Mouse (Mus musculus) gastrocnemius, postnatal 4 days (tissue): Measurements from ENCODE around the gene Mgea5. TPM values are rescaled to one million over a fixed set of nuclear protein-coding genes. Genes with fewer than 3 reads are reported as not detected.

Experiments used
- DNase-seq, 2 experiments: peaks; one replicate each; pipeline ENCODE4 v3.0.0; 2021 to 2022; ENCODE audit warnings: low spot score in 2 of 2, mixed read lengths in 2 of 2
- total RNA-seq, 2 experiments: library from RNA; stranded (reverse); gene quantifications; 2 replicates each; pipeline ENCODE4 v1.2.3; 2021

Gene Mgea5
- total RNA-seq, 2 experiments from 2014 or later: 54.7 to 64.1 TPM

DNA sequence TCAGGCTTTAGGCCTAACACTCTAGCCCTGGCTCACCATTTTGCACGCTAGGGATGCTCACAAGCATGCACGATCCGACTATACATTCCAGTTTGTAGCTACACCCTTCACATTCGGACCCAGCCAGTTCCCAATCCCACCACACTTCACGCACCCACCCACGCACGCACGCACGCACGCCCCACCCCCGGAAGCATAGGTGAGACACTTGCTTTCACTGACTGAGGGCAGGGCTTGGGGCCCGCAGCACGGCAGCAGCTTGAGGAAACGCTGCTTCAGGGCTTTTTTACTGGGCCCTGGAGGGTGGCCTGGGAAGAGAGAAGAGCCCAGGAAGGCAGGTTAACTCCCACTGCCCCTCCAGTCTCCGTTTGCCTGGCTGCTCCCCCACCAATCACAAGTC, 13.2 kb upstream of the Mgea5 start:
- DNase-seq: no peak

DNA sequence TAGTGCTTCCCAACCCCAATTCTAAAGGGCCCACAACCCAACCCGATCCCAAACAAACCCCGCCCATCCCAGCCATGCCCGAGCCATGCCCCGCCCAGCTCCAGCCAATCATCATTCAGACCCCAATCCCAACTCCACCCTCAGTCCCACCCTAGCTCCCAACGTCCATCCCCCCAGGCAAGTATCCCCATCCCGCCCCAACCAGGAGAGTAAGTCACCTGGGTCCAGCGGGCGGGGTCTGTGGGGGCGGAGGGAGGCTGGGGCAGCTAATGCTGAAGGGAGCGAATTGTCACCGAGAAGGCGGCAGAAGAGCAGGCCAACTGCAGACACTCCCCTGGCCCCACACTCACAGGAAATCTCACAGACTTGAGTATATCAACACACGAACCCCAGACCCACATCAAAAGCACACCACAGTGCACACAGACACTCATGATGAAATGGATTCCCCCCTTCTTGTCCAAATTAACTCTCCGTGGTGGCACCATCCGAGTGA, 12.5 kb upstream of the Mgea5 start:
- DNase-seq: no peak

- no peak for DNase-seq
Measured at GRCm38 (mm10) chr19:45795406-45795944, 11.8 kb upstream of the Mgea5 start.

DNA sequence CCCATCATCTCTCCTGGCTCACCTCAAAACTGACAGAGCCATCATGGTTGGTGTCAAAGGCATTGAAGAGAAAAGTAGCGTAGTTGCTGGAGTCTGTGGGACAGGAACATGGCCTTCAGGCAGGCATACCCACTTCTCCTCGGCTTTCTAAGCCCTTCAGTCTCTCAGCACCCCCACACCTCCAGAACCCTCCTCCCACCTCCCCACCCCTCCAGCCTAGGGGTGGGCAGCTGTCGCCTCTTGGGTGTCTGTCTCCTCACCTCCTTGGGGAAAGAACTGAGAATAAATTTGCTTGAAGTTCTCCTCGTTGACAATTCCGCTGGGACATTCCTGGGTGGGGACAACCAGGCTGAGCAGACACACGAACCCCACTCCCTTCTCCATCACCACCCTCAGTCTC, 11.1 kb upstream of the Mgea5 start:
- no peak for DNase-seq

GRCm38 (mm10) chr19:45792404-45792803, 8.8 kb upstream of the Mgea5 start:
- no peak for DNase-seq

DNA sequence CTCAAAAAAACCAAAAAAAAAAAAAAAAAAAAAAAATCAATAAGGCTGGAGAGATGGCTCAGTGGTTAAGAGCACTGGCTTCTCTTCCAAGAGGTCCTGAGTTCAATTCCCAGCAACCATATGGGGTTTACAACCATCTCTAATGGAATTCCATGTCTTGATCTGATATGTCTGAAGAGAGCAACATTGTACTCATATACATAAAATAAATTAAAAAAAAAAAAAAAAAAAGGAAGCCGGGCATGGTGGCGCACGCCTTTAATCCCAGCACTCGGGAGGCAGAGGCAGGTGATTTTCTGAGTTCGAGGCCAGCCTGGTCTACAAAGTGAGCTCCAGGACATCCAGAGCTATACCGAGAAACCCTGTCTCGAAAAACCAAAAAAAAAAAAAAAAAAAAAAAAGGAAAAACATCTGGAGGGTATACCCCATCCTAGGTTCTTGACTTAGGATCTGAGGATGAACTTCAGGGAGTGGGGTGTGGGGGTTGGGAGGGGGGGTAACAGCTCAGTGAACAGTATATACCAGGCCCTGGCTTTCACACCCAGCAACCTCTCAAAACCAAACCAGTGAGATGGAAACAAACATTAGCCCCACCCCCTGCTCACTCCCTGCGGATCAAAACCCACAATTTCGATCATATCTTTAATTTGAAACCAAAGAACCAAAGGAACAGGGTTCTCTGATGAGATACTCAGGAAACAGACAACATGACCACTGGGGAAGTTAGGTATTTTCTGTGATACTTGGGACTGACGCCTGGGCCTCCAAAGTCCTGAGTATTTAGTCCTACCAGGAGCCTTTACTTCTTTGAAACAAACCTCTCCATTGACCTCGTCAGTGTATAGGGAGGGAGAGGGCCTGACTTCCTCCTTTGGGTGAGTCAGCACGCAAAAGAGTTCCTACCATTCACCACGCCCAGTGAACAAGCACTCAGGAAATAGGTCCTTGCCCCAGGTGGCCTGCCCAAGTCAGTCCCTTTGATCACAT, 6.5 kb upstream of the Mgea5 start:
- no peak for DNase-seq

DNA sequence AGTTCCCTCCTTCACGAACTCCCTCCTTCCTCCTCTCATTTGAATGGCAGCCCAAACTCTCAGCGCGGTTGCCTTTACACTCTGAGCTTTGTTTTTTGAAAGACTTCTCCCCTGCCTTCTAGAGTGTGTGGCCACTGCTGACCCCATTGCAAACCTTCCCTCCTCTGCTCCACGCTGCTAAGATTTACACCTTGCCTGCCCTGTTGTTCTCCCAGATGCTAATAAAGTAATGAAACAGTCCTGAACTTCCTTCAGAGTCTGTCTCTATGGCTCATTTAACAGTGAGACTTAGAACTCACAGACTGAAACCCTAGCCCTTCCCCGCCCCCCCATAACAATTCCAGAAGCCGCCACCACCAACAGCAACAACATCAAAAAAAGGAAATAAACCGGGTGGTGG, 5.7 kb upstream of the Mgea5 start:
- DNase-seq: no peak

- DNase-seq: no peak
Measured at GRCm38 (mm10) chr19:45788337-45788736, 4.7 kb upstream of the Mgea5 start.

GRCm38 (mm10) chr19:45787450-45787849, 3.8 kb upstream of the Mgea5 start:
- no peak for DNase-seq

DNA sequence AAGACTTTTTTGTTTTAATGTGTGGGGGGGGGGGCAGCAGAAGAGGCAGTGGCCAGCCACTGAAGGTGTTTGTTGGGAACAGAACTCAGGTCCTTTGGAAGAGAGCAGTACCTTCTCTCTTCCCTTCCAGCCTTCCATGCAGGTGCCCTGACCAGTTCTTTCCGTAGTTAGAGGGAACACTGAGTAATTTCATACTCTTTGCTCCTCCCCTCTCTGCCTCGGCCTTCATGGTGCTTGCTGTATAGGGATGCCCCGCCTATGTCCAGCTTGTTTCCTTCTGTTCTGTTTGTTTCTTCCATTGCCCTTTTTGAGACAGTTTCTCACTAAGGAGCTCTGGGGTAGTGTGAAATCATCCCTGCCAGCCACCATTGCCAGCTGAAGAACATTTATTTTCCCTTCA, 1.8 kb upstream of the Mgea5 start:
- DNase-seq: no peak

- DNase-seq: no peak
Measured at GRCm38 (mm10) chr19:45783933-45784576, 418 bp upstream of the Mgea5 start.

DNA sequence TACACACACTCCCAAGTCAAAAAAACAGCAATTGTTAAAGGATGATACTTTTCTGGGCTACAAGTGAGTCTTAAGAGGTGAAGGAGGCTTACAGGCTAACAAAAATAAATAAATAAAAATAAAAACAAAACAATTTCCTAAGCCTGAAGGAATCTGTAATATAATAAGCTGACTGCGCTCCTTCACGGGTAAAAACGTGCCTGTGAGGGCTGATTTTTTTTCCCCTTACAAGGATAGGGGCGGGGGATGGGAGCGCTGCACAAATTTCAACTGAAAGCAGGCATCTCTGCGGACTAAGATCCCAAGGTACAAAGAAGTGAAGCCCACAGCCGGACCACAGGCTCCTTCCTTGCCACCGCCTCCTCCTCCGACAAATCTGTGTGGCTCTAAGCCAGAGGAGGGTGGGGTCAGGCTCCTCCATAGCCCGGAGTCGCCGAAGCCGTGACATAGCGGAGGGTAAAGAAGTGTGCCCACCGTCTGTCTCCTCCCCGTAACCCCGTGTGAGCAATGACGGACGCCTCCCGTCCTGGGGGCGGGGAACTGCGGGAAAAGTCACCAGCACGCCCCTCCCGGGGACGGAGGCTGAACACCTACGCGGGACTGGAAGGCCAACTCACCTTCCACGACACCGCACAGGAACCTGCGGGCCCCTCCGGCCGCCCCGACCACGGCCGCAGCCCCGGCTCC, 1.2 kb downstream of the Mgea5 start:
- DNase-seq: peak; percentile 51 to 73

- no peak for DNase-seq
Measured at GRCm38 (mm10) chr19:45781676-45782075, 2.0 kb downstream of the Mgea5 start.

DNA sequence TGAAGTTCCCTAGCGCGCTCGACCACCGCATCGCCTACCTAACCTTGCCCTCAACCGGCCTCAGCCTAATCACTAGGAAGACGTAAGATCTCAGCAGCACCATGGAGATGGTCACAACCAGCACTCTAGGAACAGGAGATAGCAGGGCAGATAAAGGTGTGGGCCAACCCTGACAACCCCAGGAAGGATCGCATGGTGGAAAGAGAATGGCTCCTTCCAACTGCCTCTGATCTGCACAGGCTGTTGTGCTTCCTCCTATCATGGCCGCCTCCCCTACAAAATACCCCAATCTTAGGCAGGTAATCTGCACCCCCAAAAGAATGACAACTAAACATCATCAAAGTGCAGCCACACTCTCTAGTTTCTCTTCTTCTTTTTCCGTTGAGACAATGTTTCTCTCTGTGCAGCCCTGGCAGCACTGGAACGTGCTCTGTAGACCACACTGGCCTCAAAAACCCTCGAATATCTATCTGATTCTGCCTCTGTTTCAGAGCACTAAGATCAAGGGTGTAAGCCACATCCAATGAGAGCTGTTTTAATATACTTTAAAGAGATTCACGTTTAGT, 3.2 kb downstream of the Mgea5 start:
- DNase-seq: no peak

GRCm38 (mm10) chr19:45775486-45775885, 8.2 kb downstream of the Mgea5 start:
- DNase-seq: no peak

DNA sequence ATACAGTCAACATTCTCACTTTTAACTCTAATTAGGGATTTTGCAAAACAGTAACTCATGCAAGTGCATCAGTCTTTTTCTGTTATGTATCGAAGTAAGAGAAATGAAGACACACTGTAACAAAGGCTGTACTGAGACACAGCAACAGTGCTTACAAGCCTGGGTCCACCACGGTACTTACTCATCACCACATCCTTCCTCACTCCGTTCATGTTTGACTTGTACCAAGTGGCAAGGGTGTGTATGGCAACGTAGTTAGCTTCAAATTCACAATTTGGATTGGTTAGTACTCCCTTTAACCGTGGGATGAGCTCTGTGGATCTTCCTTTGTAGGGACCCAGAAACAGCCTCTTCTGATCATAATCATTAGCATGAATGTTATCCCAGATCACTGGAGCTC, 12.1 kb downstream of the Mgea5 start:
- no peak for DNase-seq

GRCm38 (mm10) chr19:45760810-45761209, 22.8 kb downstream of the Mgea5 start:
- DNase-seq: no peak

DNA sequence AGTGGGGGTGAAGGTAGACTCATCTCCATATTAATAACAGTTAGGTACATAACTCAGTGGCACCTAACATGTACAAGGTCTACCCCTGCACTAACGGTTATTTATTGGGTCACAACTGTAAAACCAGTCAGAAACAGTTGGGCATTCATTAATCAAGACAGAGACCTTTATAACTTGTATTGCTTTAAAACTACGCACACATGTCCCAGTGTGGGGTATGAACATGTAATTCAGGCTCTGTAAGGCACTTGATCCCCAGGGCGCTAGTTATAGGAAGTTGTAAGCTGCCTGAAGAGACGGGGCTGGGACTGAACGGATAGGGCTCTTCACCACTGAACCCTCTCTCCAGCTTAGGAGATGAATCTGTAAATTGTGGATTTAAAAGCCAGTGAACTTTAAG, 25.0 kb downstream of the Mgea5 start:
- no peak for DNase-seq

DNA sequence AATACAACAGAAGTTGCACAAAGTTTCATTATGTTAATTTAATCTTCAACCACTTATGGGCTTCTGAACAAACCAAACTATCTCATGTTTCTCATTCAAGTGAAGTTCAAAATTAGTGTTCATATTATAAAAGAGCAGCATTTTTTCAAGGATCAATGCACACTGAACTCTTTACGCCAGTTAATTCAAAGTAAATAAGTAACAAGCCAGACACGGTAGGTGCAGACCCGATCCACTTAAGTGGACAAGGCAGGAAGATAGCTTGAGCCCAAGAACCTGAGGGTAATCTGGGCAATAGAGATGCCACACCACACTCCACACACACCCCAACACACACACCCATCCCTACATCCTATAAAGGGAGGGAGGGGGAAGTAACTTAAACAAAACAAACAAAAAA, 30.1 kb downstream of the Mgea5 start:
- DNase-seq: no peak

GRCm38 (mm10) chr19:45751881-45752280, 31.8 kb downstream of the Mgea5 start:
- no peak for DNase-seq
